Mouse (Mus musculus) activated CD4-positive, CD25-positive, alpha-beta regulatory T cell, adult 9 weeks (primary cell): ENCODE results near the gene Sult1a1. TPM values are rescaled to one million over a fixed set of nuclear protein-coding genes. Genes with fewer than 3 reads are reported as not detected.

Experiments used
- polyA plus RNA-seq: library from polyadenylated mRNA; unstranded; fragments of 100-300 nt; shearing (Covaris generic); gene quantifications from one replicate; pipeline ENCODE4 v1.2.1, GENCODE M21; 2017

The Sult1a1 gene
- polyA plus RNA-seq = 1.5 TPM

DNA sequence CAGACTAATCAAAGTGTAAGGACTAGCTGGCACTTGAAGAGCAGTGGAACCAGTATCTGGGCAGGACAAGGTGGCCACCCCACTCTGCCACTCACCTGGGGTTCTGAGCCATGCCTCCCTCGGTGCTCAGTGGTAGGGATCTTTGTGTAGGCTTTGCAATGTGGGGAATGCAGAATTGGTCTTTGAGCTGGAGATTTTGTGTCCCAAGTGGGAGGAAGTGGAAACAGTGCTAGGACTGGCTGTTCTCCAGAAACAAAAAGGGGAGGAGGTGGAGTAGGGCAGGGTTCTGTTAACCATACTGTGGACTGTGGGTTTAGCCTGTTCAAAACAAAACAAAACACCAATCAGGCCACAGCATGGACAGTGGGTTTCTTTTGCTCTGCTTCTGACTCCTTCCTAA, at the start of gene Sult1a1:
Sult1a1 (minus strand) TSS at position 226 of the 400 bp plus-strand sequence.

DNA sequence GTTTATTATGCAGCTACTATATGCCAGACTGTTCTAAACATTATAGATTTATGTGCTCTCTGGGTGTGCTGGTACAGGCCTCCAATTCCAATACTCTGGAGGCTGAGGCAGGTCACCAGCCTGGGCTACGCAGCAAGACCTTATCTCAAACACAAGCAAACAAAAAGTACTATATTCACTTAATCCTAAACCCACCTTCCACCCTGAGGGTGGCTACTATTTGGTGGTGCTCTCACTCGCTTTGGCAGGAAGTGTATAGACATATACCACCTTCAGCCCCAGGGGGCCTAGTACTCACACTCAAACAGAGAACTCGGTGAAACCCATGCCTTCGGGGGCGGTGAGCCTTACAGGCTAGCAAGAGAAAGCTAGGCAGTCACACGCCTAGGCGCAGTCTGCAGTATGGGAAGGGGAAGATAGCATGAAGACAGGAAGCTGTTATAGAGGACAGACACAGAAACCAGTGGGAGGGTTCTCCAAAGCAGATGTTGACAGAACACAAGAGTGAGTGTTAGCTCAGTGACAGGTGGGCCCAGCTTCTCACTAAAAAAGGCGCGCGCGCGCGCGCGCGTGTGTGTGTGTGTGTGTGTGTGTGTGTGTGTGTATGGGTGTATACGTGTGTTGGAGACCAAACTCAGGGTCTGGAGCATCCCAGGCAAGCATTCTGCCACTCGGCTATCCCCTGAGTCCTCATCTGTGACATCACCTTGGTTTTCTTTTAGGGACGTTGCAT, 31.4 kb upstream of the Sult1a1 start, which contains the start of gene Coro1a:
Coro1a (minus strand) TSS at position 346 of the 733 bp plus-strand sequence.

DNA sequence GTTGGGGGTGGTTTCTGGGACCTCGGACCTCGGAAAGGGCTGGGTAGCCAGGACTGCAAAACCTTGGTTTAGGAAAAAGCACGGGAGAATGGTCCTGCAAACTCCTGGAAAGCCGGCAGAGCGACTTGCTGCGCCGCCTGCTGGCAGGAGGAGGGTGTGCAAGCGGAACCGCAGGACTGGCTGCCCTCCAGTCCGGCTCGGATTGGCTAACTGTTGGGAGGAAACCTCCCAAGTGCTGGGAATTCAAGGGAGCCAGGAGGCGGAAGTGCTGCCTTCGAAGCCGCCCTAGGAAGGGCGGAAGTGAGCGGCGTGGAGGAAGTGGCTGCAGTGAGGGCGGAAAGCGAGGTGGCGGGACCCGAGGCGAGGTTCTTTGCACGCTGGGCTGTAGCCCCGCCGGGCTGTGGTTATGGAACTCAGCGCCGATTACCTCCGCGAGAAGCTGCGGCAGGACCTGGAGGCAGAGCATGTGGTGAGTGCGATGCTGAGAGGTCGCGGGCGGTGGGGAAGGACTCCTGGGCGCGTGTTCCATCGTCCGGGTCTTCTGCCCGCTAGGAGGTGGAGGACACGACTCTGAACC, 19.5 kb upstream of the Sult1a1 start, which contains the start of gene Slx1b:
Slx1b (minus strand) TSS at position 154 of the 577 bp plus-strand sequence.

DNA sequence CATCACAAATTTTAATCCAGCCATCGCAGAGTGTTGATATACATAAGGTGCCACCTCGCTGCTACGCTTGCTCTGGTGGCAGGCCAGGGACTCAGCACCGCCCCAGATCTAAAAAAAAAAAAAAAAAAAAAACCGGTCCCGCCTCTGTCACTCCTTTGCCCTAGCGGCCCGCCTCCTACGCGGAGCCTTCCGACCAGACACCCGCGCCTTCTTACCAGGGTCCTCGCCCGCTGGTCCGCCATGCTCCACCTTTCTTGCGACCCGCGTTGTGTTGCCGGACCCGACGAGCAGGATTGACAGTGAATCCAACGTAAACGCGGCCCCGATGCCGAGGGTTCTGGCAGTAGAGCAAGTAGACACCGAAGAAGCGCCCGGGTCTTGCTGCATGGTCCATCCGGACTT, 19.0 kb upstream of the Sult1a1 start, which contains the start of gene Bola2:
Bola2 (plus strand) TSS at position 192 of the 402 bp plus-strand sequence.

DNA sequence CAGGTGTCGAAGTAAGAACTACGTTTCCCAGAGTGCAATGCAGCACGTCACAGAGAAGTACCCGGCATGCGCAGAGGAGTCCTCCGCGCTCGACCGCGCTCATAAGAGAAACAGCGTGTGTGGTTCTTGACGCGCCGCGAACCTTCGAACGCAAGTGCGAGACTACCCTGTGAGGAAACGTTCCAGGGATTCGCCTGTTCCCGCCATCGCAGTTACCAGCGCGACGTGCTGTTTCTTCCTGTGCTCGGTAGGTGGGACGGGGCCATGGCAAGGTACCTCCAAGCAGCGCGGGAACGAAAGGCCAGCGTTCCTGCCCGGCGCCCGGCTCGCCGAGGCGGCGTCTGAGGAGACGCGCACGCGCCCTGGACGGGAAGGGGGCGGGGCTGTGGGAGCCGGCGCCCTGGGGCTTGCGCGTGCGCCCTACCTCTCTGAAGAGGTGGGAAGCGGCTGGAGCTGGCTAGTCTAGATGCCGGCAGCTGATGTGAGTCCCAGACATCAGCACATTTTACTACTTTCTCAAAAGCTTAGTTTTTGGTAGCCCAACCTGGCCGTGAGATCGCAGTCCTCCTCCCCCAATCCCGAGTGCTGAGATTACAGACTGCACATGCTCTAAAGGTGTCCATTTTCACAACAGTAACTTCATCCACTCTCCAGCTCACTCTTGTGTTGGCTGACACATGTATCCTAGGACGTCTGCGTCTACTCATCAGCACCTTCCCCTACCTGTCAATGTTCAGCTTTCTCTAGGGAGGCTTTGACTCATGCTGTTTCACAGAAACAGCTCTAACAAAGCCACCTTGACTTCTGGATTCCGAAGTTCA, 26.8 kb downstream of the Sult1a1 start, which contains the start of gene Sgf29:
Sgf29 (plus strand) TSS at position 79 of the 821 bp plus-strand sequence.

DNA sequence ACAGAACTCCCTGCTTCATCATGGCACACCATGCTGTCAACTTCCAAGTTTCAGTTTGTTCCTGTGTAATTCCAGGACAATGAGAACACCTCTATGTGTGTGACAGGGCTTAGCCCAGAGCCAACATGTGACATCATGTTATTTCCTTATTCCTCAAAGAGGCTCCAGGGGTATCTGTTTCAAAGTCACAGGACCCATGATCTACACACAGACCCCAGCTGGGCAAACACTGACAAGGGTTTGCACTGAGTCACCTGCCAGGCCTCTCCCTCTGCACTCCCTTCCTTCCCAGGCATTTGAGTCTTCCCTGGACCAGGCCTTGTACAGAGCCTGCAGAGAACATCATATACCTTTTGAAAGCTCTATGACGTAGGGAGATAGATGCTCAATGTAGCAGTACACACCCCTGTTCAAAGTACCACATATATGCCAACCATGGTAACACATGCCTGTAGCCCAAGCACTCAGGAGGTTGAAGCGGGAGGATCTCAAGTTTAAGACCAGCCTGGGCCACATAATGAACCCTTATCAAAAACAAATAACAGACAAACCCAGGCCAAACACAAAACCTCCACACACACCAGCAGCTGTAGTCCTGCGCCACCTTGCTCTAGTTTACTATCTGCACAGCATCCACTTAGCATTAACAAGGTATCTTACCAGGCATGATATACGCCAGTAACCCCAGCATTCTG, 45.3 kb downstream of the Sult1a1 start, which contains the start of gene Nupr1:
Nupr1 (minus strand) TSS at position 38 of the 695 bp plus-strand sequence.

Other genes with a start within 250 kb of the Sult1a1 start
- gene Rabep2, start 247.7 kb downstream of the Sult1a1 start, polyA plus RNA-seq = 53.7 TPM
- gene Atp2a1, start 213.3 kb downstream of the Sult1a1 start, polyA plus RNA-seq = 0.57 TPM
- 35.5 TPM for gene Sh2b1, start 201.0 kb downstream of the Sult1a1 start, polyA plus RNA-seq
- 132 TPM for gene Tufm, start 189.1 kb downstream of the Sult1a1 start, polyA plus RNA-seq
- 32.9 TPM for gene Atxn2l, start 173.0 kb downstream of the Sult1a1 start, polyA plus RNA-seq
- gene Eif3c, start 110.0 kb downstream of the Sult1a1 start, polyA plus RNA-seq = 235 TPM
- gene Apobr, start 91.5 kb downstream of the Sult1a1 start, polyA plus RNA-seq = 4.3 TPM
- 120 TPM for gene Cln3, start 90.6 kb downstream of the Sult1a1 start, polyA plus RNA-seq
- not detected for gene Il27, start 81.5 kb downstream of the Sult1a1 start, polyA plus RNA-seq
- not detected for gene Nupr1, start 45.6 kb downstream of the Sult1a1 start, polyA plus RNA-seq
- 109 TPM for gene Sgf29, start 27.1 kb downstream of the Sult1a1 start, polyA plus RNA-seq
- 130 TPM for gene Bola2, start 19.0 kb upstream of the Sult1a1 start, polyA plus RNA-seq
- gene Slx1b, start 19.4 kb upstream of the Sult1a1 start, polyA plus RNA-seq = 11.5 TPM
- gene Coro1a, start 31.4 kb upstream of the Sult1a1 start, polyA plus RNA-seq = 3,436 TPM
- gene Mapk3, start 83.2 kb upstream of the Sult1a1 start, polyA plus RNA-seq = 29.4 TPM
- 0.93 TPM for gene Gdpd3, start 89.9 kb upstream of the Sult1a1 start, polyA plus RNA-seq
- gene Ypel3, start 100.5 kb upstream of the Sult1a1 start, polyA plus RNA-seq = 283 TPM
- gene Tbx6, start 105.1 kb upstream of the Sult1a1 start, polyA plus RNA-seq = 4.4 TPM
- gene Ppp4c, start 116.1 kb upstream of the Sult1a1 start, polyA plus RNA-seq = 420 TPM
- gene Fam57b, start 121.2 kb upstream of the Sult1a1 start, polyA plus RNA-seq = not detected
- gene 4930451I11Rik, start 155.2 kb upstream of the Sult1a1 start, polyA plus RNA-seq = not detected
- not detected for gene Doc2a, start 171.0 kb upstream of the Sult1a1 start, polyA plus RNA-seq
- 9.9 TPM for gene Hirip3, start 185.5 kb upstream of the Sult1a1 start, polyA plus RNA-seq
- 97.3 TPM for gene Ino80e, start 185.9 kb upstream of the Sult1a1 start, polyA plus RNA-seq
- gene Taok2, start 208.3 kb upstream of the Sult1a1 start, polyA plus RNA-seq = 61.6 TPM
- 47.8 TPM for gene Tmem219, start 246.5 kb upstream of the Sult1a1 start, polyA plus RNA-seq